Comparison of ENCODE assay signal across 21 mouse cellular contexts in the genomic region with DNA sequence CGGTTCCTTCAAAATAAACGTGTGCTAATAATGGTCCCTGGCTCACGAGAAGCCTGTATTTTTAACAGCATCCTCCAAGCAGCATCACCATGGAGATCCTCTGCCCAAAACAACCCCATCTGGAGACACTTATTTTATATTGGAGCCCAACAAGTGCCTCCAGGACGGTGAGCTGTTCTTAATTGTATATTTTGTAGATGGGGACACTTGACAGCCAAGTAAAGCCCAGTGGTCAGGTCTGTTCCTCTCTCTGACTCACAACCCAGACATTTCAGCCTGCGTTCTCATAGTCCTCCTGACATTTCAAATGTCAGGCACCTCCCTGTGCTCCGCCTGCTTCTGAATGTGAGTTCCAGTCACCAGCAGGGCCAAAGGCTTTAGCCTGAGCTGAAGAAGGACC. TPM values are rescaled to one million over a fixed set of nuclear protein-coding genes. Genes with fewer than 3 reads are reported as not detected.
A peak's percentile ranks its signal among the peaks of the same experiment; 100 is the strongest.
DNase-seq lines count a peak whose midpoint lies in the region; ATAC-seq and TF ChIP-seq lines count a peak whose summit lies in the region.
"Had no signal": no experiment of that assay in that cellular context is flagged by ENCODE, and none has a peak within 500 bp of the region (broad histone marks: within the 10 kb centered on the region; RNA-seq: fewer than 3 reads in every experiment).

No protein-coding gene starts in this region.

- no peaks in the 10 kb centered on the region for H3K27me3 ChIP-seq in heart, adult 2 months (ENCODE audit: control insufficient read depth, insufficient read depth, low read length)
- no peaks in the 10 kb centered on the region for H3K27me3 ChIP-seq in lung, postnatal 0 days (replicated peaks; ENCODE audit: insufficient read depth, low read length)
- H3K27me3 ChIP-seq in limb, embryonic 10.5 days (ENCODE audit: low read depth, poor library complexity, severe bottlenecking): no peaks in the 10 kb centered on the region
- H3K27me3 ChIP-seq: embryonic facial prominence, embryonic 15.5 days; liver, embryonic 13.5 days; midbrain, embryonic 13.5 days; neural tube, embryonic 12.5 days; Patski had no signal

- ATAC-seq in lung, postnatal 0 days: peak; percentile 22; the same call in 1 of the 2 replicates
- no peak for ATAC-seq in granulocyte monocyte progenitor cell, adult 5-6 weeks (replicated peaks; ENCODE audit: poor library complexity, severe bottlenecking)
- ATAC-seq: hindbrain, postnatal 0 days; intestine, postnatal 0 days; midbrain, embryonic 13.5 days; Patski had no signal

- H3K27ac ChIP-seq in heart, adult 2 months: peak overlapping the region; percentile 13
- H3K27ac ChIP-seq in lung, postnatal 0 days (ENCODE audit: low read length): peak overlapping the region; percentile 32; the same call in 1 of the 2 replicates
- H3K27ac ChIP-seq in limb, embryonic 10.5 days: peak overlapping the region; percentile 28; the same call in 1 of the 2 replicates
- H3K27ac ChIP-seq: embryonic facial prominence, embryonic 15.5 days; forebrain, embryonic 10.5 days; hindbrain, postnatal 0 days; liver, embryonic 13.5 days; midbrain, embryonic 13.5 days; neural tube, embryonic 12.5 days had no signal

- no peak for TF ChIP-seq EP300 in heart, adult 2 months (IDR thresholded peaks at IDR 0.05; ENCODE audit: insufficient read depth, low read depth, low read length)
- peak; percentile 30; the same call in 1 of the 2 replicates for TF ChIP-seq EP300 in lung, postnatal 0 days (IDR thresholded peaks at IDR 0.05)

- DNase-seq in heart, adult 2 months: no peak
- DNase-seq in heart, adult 9 months (ENCODE audit: low spot score in 2 of 2): no peak
- DNase-seq in lung, postnatal 0 days (ENCODE audit: low spot score): peak; percentile 50
- DNase-seq in lung, postnatal 36 days: no peak
- no peak for DNase-seq in limb, embryonic 10.5 days (ENCODE audit: low spot score)
- no peak for DNase-seq in thymus, postnatal 36 days
- DNase-seq: cerebellum, postnatal 10 days; gastrocnemius, postnatal 14 days; layer of hippocampus, postnatal 36 days; liver, embryonic 13.5 days; lung, embryonic 14.5 days; right cerebral cortex, adult 18-20 months; thymus, postnatal 4 days had no signal

- H3K9ac ChIP-seq in heart, adult 2 months (ENCODE audit: low read depth, low read length): no peak overlapping the region
- H3K9ac ChIP-seq in lung, postnatal 0 days (replicated peaks; ENCODE audit: low read depth): no peak overlapping the region
- H3K9ac ChIP-seq: embryonic facial prominence, embryonic 15.5 days; liver, embryonic 13.5 days; lung, embryonic 14.5 days; midbrain, embryonic 13.5 days; neural tube, embryonic 12.5 days had no signal

- 45% methylated on average over 6 of the region's 6 CpGs for WGBS in heart, adult 2 months
- 60% methylated on average over 6 of the region's 6 CpGs for WGBS in lung, postnatal 0 days
- WGBS in limb, embryonic 10.5 days: 49% methylated on average over 6 of the region's 6 CpGs

- H3K4me2 ChIP-seq in lung, postnatal 0 days (replicated peaks; ENCODE audit: low read depth, low read length): no peak overlapping the region
- H3K4me2 ChIP-seq: embryonic facial prominence, embryonic 15.5 days; liver, embryonic 13.5 days; lung, embryonic 14.5 days; midbrain, embryonic 13.5 days; neural tube, embryonic 12.5 days had no signal

- peaks cover 3% of the 10 kb centered on the region for H3K79me2 ChIP-seq in heart, adult 2 months (replicated peaks; ENCODE audit: control insufficient read depth, insufficient read depth, low read length)

- peaks cover 49% of the 10 kb centered on the region for H3K36me3 ChIP-seq in heart, adult 2 months (ENCODE audit: control insufficient read depth, insufficient read depth, low read length)
- peaks cover 14% of the 10 kb centered on the region; the same call in 1 of the 2 replicates for H3K36me3 ChIP-seq in lung, postnatal 0 days (ENCODE audit: insufficient read depth, low read length)
- H3K36me3 ChIP-seq in limb, embryonic 10.5 days: peaks cover 26% of the 10 kb centered on the region
- H3K36me3 ChIP-seq: embryonic facial prominence, embryonic 15.5 days; liver, embryonic 13.5 days; midbrain, embryonic 13.5 days; neural tube, embryonic 12.5 days had no signal

- no peak for TF ChIP-seq CTCF in heart, adult 2 months (IDR thresholded peaks at IDR 0.05)
- TF ChIP-seq CTCF in lung, postnatal 0 days (IDR thresholded peaks at IDR 0.05): no peak

- no peaks in the 10 kb centered on the region for H3K9me3 ChIP-seq in lung, postnatal 0 days (ENCODE audit: low read length)
- H3K9me3 ChIP-seq in limb, embryonic 10.5 days (replicated peaks): no peaks in the 10 kb centered on the region
- H3K9me3 ChIP-seq: embryonic facial prominence, embryonic 15.5 days; forebrain, embryonic 10.5 days; liver, embryonic 13.5 days; midbrain, embryonic 13.5 days; neural tube, embryonic 12.5 days had no signal

- TF ChIP-seq POLR2A in heart, adult 2 months (IDR thresholded peaks at IDR 0.05; ENCODE audit: insufficient read depth, low read depth, low read length): no peak

- intact Hi-C loops in heart, adult 2 months (cut with DNase I): no loop called here

- no peak overlapping the region for H3K4me3 ChIP-seq in heart, adult 2 months
- H3K4me3 ChIP-seq in lung, postnatal 0 days (ENCODE audit: low read depth, low read length): no peak overlapping the region
- no peak overlapping the region for H3K4me3 ChIP-seq in limb, embryonic 10.5 days
- H3K4me3 ChIP-seq: embryonic facial prominence, embryonic 15.5 days; forebrain, embryonic 10.5 days; liver, embryonic 13.5 days; midbrain, embryonic 13.5 days; neural tube, embryonic 12.5 days had no signal

- H3K4me1 ChIP-seq in heart, adult 2 months (ENCODE audit: control insufficient read depth, insufficient read depth, low read length): peaks cover 40% of the 10 kb centered on the region
- H3K4me1 ChIP-seq in lung, postnatal 0 days (ENCODE audit: insufficient read depth, low read depth, low read length): peaks cover 33% of the 10 kb centered on the region
- peaks cover 43% of the 10 kb centered on the region for H3K4me1 ChIP-seq in limb, embryonic 10.5 days
- H3K4me1 ChIP-seq: liver, embryonic 13.5 days; midbrain, embryonic 13.5 days; neural tube, embryonic 12.5 days had no signal

RNA-seq across cellular contexts. Expression of a gene that starts 43.9 kb away (rescaled TPM):
- total RNA-seq in heart, adult 2 months (2021): 100 to 1,000 TPM; 139 to 172 TPM
- 104 and 139 TPM in 2 replicates for polyA plus RNA-seq in heart, adult 2 months (2012; rRNA removed)
- polyA plus RNA-seq in lung, postnatal 0 days (2015; fragmentation: Nextera tagmentation; extraction: Ambion mirVana): 183 and 189 TPM in 2 replicates
- polyA plus RNA-seq in limb, embryonic 10.5 days (2016; fragmentation: Nextera tagmentation; extraction: Ambion mirVana): 53.0 and 53.6 TPM in 2 replicates
- 0.04 and 0.52 TPM in 2 replicates for total RNA-seq in granulocyte monocyte progenitor cell, adult 5-6 weeks (2014; fragmentation: Nextera tagmentation)
- total RNA-seq in granulocyte monocyte progenitor cell, adult 5-6 weeks (2017): 0.26 TPM in 1 of 2 replicates, not detected in the other

RNA-seq across cellular contexts. Expression of a gene that starts 43.9 kb away (rescaled TPM):
- total RNA-seq in heart, adult 2 months (2021): 100 to 1,000 TPM; 221 to 311 TPM
- 258 and 384 TPM in 2 replicates for polyA plus RNA-seq in heart, adult 2 months (2012; rRNA removed)
- 346 and 376 TPM in 2 replicates for polyA plus RNA-seq in lung, postnatal 0 days (2015; fragmentation: Nextera tagmentation; extraction: Ambion mirVana)
- 141 and 145 TPM in 2 replicates for polyA plus RNA-seq in limb, embryonic 10.5 days (2016; fragmentation: Nextera tagmentation; extraction: Ambion mirVana)
- not detected in 2 replicates for total RNA-seq in granulocyte monocyte progenitor cell, adult 5-6 weeks (2014; fragmentation: Nextera tagmentation)
- total RNA-seq in granulocyte monocyte progenitor cell, adult 5-6 weeks (2017): 0.22 and 0.67 TPM in 2 replicates
